Mouse (Mus musculus): Measurements from ENCODE around the gene Glb1l2. TPM values are rescaled to one million over a fixed set of nuclear protein-coding genes. Genes with fewer than 3 reads are reported as not detected.

Gene Glb1l2
- polyA plus RNA-seq, 1 experiment from 2014 or later: 4.6 TPM

GRCm38 (mm10) chr9:26768181-26768580 lies 38.1 kb downstream of the Glb1l2 start:
- no peak overlapping the region for H3K4me3 ChIP-seq
- no peaks in the 10 kb centered on the region for H3K9me3 ChIP-seq (replicated peaks)
- no peaks in the 10 kb centered on the region for H3K4me1 ChIP-seq
- 83% methylated on average over 3 of the region's 3 CpGs for WGBS
- no peaks in the 10 kb centered on the region for H3K27me3 ChIP-seq (ENCODE audit: low read depth, poor library complexity, severe bottlenecking)
- no peak overlapping the region for H3K27ac ChIP-seq
- no peaks in the 10 kb centered on the region for H3K36me3 ChIP-seq
- DNase-seq (ENCODE audit: low spot score): no peak

GRCm38 (mm10) chr9:26762477-26762876 lies 43.8 kb downstream of the Glb1l2 start:
- no peak overlapping the region for H3K27ac ChIP-seq

GRCm38 (mm10) chr9:26760576-26760975 lies 45.7 kb downstream of the Glb1l2 start:
- no peak for DNase-seq (ENCODE audit: low spot score)
- H3K27ac ChIP-seq: no peak overlapping the region
- no peaks in the 10 kb centered on the region for H3K4me1 ChIP-seq
- no peaks in the 10 kb centered on the region for H3K9me3 ChIP-seq (replicated peaks)
- 82% methylated on average over 5 of the region's 5 CpGs for WGBS
- H3K4me3 ChIP-seq: no peak overlapping the region
- no peaks in the 10 kb centered on the region for H3K36me3 ChIP-seq
- no peaks in the 10 kb centered on the region for H3K27me3 ChIP-seq (ENCODE audit: low read depth, poor library complexity, severe bottlenecking)

More at GRCm38 (mm10) chr9:26762477-26762876, 43.8 kb downstream of the Glb1l2 start:
- H3K4me3 ChIP-seq: no peak overlapping the region
- H3K27me3 ChIP-seq (ENCODE audit: low read depth, poor library complexity, severe bottlenecking): no peaks in the 10 kb centered on the region
- H3K36me3 ChIP-seq: no peaks in the 10 kb centered on the region
- H3K9me3 ChIP-seq (replicated peaks): no peaks in the 10 kb centered on the region
- whole genome bisulfite sequencing: 92% methylated on average over 6 of the region's 6 CpGs
- no peaks in the 10 kb centered on the region for H3K4me1 ChIP-seq
- DNase-seq (ENCODE audit: low spot score): no peak

GRCm38 (mm10) chr9:26760081-26760480 lies 46.2 kb downstream of the Glb1l2 start:
- Histone ChIP-seq H3K4me1 (no peaks in the 10 kb centered on the region), H3K27me3 (ENCODE audit: low read depth, poor library complexity, severe bottlenecking) (no peaks in the 10 kb centered on the region), H3K4me3 (no peak overlapping the region), H3K36me3 (no peaks in the 10 kb centered on the region), H3K9me3 (replicated peaks) (no peaks in the 10 kb centered on the region), H3K27ac (no peak overlapping the region)
- WGBS: 40% methylated on average over 9 of the region's 9 CpGs
- DNase-seq (ENCODE audit: low spot score): peak; percentile 34

GRCm38 (mm10) chr9:26748893-26749292 lies 57.4 kb downstream of the Glb1l2 start:
- Histone ChIP-seq H3K27me3 (ENCODE audit: low read depth, poor library complexity, severe bottlenecking) (no peaks in the 10 kb centered on the region), H3K36me3 (no peaks in the 10 kb centered on the region), H3K4me3 (no peak overlapping the region), H3K9me3 (replicated peaks) (no peaks in the 10 kb centered on the region), H3K4me1 (no peaks in the 10 kb centered on the region), H3K27ac (no peak overlapping the region)
- no peak for DNase-seq (ENCODE audit: low spot score)
- 80% methylated on average over 4 of the region's 4 CpGs for WGBS

- no peak overlapping the region for H3K4me3 ChIP-seq
- 72% methylated on average over 4 of the region's 4 CpGs for WGBS
- no peak for DNase-seq (ENCODE audit: low spot score)
- no peaks in the 10 kb centered on the region for H3K27me3 ChIP-seq (ENCODE audit: low read depth, poor library complexity, severe bottlenecking)
- no peaks in the 10 kb centered on the region for H3K4me1 ChIP-seq
- no peaks in the 10 kb centered on the region for H3K9me3 ChIP-seq (replicated peaks)
- H3K27ac ChIP-seq: no peak overlapping the region
- H3K36me3 ChIP-seq: no peaks in the 10 kb centered on the region
These were observed 59.1 kb downstream of the Glb1l2 start for GRCm38 (mm10) chr9:26747121-26747520.

- no peaks in the 10 kb centered on the region for H3K9me3 ChIP-seq (replicated peaks)
- DNase-seq (ENCODE audit: low spot score): no peak
- 91% methylated on average over 3 of the region's 3 CpGs for WGBS
These were observed 63.5 kb downstream of the Glb1l2 start for GRCm38 (mm10) chr9:26742817-26743216.

GRCm38 (mm10) chr9:26737116-26737515 lies 69.2 kb downstream of the Glb1l2 start:
- Histone ChIP-seq H3K4me3 (no peak overlapping the region), H3K36me3 (no peaks in the 10 kb centered on the region), H3K4me1 (peaks cover 11% of the 10 kb centered on the region), H3K9me3 (replicated peaks) (no peaks in the 10 kb centered on the region), H3K27me3 (ENCODE audit: low read depth, poor library complexity, severe bottlenecking) (peaks cover 44% of the 10 kb centered on the region), H3K27ac (no peak overlapping the region)
- 85% methylated on average over 5 of the region's 5 CpGs for WGBS
- DNase-seq (ENCODE audit: low spot score): no peak

More at GRCm38 (mm10) chr9:26742817-26743216, 63.5 kb downstream of the Glb1l2 start:
- Histone ChIP-seq H3K4me1 (no peaks in the 10 kb centered on the region), H3K27ac (no peak overlapping the region), H3K4me3 (no peak overlapping the region), H3K36me3 (no peaks in the 10 kb centered on the region), H3K27me3 (ENCODE audit: low read depth, poor library complexity, severe bottlenecking) (no peaks in the 10 kb centered on the region)

- under 1% methylated on average over 36 of the region's 37 CpGs for WGBS
- H3K9me3 ChIP-seq (replicated peaks): no peaks in the 10 kb centered on the region
- H3K4me3 ChIP-seq: peak overlapping the region; percentile 60
- H3K36me3 ChIP-seq: no peaks in the 10 kb centered on the region
- no peak overlapping the region for H3K27ac ChIP-seq
- peak; percentile 41 for DNase-seq (ENCODE audit: low spot score)
- H3K27me3 ChIP-seq (ENCODE audit: low read depth, poor library complexity, severe bottlenecking): peaks cover 53% of the 10 kb centered on the region
- H3K4me1 ChIP-seq: peaks cover 11% of the 10 kb centered on the region
These were observed 72.3 kb downstream of the Glb1l2 start for GRCm38 (mm10) chr9:26733986-26734385.

- DNase-seq (ENCODE audit: low spot score): peak; percentile 52
- peaks cover 53% of the 10 kb centered on the region for H3K27me3 ChIP-seq (ENCODE audit: low read depth, poor library complexity, severe bottlenecking)
- H3K27ac ChIP-seq: no peak within 1 kb of the TSS
These were observed 72.9 kb downstream of the Glb1l2 start, which contains the start of gene B3gat1 for GRCm38 (mm10) chr9:26733206-26733891. TSS of gene B3gat1 (plus strand) at chr9:26733728.

GRCm38 (mm10) chr9:26728556-26728955 lies 77.7 kb downstream of the Glb1l2 start:
- Histone ChIP-seq H3K9me3 (replicated peaks) (no peaks in the 10 kb centered on the region), H3K36me3 (no peaks in the 10 kb centered on the region), H3K27ac (no peak overlapping the region), H3K27me3 (ENCODE audit: low read depth, poor library complexity, severe bottlenecking) (peaks cover 23% of the 10 kb centered on the region), H3K4me3 (no peak overlapping the region), H3K4me1 (peaks cover 5% of the 10 kb centered on the region; the same call in 1 of the 2 replicates)
- no peak for DNase-seq (ENCODE audit: low spot score)
- 85% methylated on average over 2 of the region's 2 CpGs for WGBS

More at GRCm38 (mm10) chr9:26733206-26733891, 72.9 kb downstream of the Glb1l2 start, which contains the start of gene B3gat1:
- H3K9me3 ChIP-seq (replicated peaks): no peaks in the 10 kb centered on the region
- H3K4me3 ChIP-seq: peak within 1 kb of the TSS; percentile 60
- H3K36me3 ChIP-seq: no peaks in the 10 kb centered on the region
- 7% methylated on average over 50 of the region's 65 CpGs for WGBS
- peaks cover 11% of the 10 kb centered on the region for H3K4me1 ChIP-seq

GRCm38 (mm10) chr9:26727445-26727844 lies 78.8 kb downstream of the Glb1l2 start:
- Histone ChIP-seq H3K4me3 (no peak overlapping the region), H3K9me3 (replicated peaks) (no peaks in the 10 kb centered on the region), H3K4me1 (no peaks in the 10 kb centered on the region), H3K36me3 (no peaks in the 10 kb centered on the region), H3K27me3 (ENCODE audit: low read depth, poor library complexity, severe bottlenecking) (peaks cover 12% of the 10 kb centered on the region), H3K27ac (no peak overlapping the region)
- 61% methylated on average over 2 of the region's 2 CpGs for WGBS
- DNase-seq (ENCODE audit: low spot score): peak; percentile 76

- Histone ChIP-seq H3K9me3 (replicated peaks) (no peaks in the 10 kb centered on the region), H3K36me3 (no peaks in the 10 kb centered on the region), H3K27me3 (ENCODE audit: low read depth, poor library complexity, severe bottlenecking) (no peaks in the 10 kb centered on the region), H3K4me3 (no peak overlapping the region), H3K27ac (no peak overlapping the region), H3K4me1 (no peaks in the 10 kb centered on the region)
- DNase-seq (ENCODE audit: low spot score): no peak
- 90% methylated on average over 3 of the region's 3 CpGs for WGBS
These were observed 80.6 kb downstream of the Glb1l2 start for GRCm38 (mm10) chr9:26725709-26726108.
